Mouse (Mus musculus) stomach, embryonic 14.5 days (tissue): ENCODE results near the gene 0610009B22Rik. TPM values are rescaled to one million over a fixed set of nuclear protein-coding genes. Genes with fewer than 3 reads are reported as not detected.
A peak's percentile ranks its signal among the peaks of the same experiment; 100 is the strongest.

Source experiments
- ATAC-seq: fragments of 200-750 bp; cut with Nextera tagmentation; 2 replicates; pipeline ENCODE4 v1.8.0; 2017; ENCODE audit warnings: low read depth, moderate TSS enrichment; ENCODE audit not compliant: insufficient number of reproducible peaks, insufficient read depth, low FRiP score
- H3K27ac ChIP-seq: fragments of 300-500 bp; sonication (generic); 2 replicates; pipeline ENCODE4 v1.5.1; 2014; ENCODE audit warnings: mild to moderate bottlenecking, low read length, moderate library complexity, mixed read lengths
- H3K27me3 ChIP-seq: fragments of 300-500 bp; sonication (generic); 2 replicates; pipeline ENCODE4 v1.6.1; 2014; ENCODE audit warnings: low read length, control low read depth, mixed read lengths; ENCODE audit not compliant: control insufficient read depth, insufficient read depth
- H3K36me3 ChIP-seq: fragments of 300-500 bp; sonication (generic); 2 replicates; pipeline ENCODE4 v1.6.1; 2014; ENCODE audit warnings: mild to moderate bottlenecking, control low read depth, low read length, moderate library complexity, mixed read lengths; ENCODE audit not compliant: control insufficient read depth, insufficient read depth
- H3K4me1 ChIP-seq: fragments of 300-500 bp; sonication (generic); 2 replicates; pipeline ENCODE4 v1.6.1; 2014; ENCODE audit warnings: low read length, control low read depth, mixed read lengths; ENCODE audit not compliant: control insufficient read depth, insufficient read depth
- H3K4me2 ChIP-seq: fragments of 300-500 bp; sonication (generic); replicated peaks from 2 replicates; pipeline ENCODE4 v1.6.1; 2014; ENCODE audit warnings: low read depth, low read length, control low read depth
- H3K4me3 ChIP-seq: fragments of 300-500 bp; sonication (generic); 2 replicates; pipeline ENCODE4 v1.5.1; 2014; ENCODE audit warnings: low read depth, low read length, control low read depth
- H3K9ac ChIP-seq: fragments of 300-500 bp; sonication (generic); replicated peaks from 2 replicates; pipeline ENCODE4 v1.6.1; 2014; ENCODE audit warnings: low read depth, mild to moderate bottlenecking, control low read depth, low read length, moderate library complexity, mixed read lengths
- H3K9me3 ChIP-seq: fragments of 300-500 bp; sonication (generic); 2 replicates; pipeline ENCODE4 v1.6.1; 2016; ENCODE audit warnings: low read depth, low read length, control low read depth; ENCODE audit not compliant: control insufficient read depth
- WGBS: fragments of 180-500 bp; shearing (Covaris S2); extraction: QIAGEN DNeasy Blood & Tissue Kit; methylation state at CpG from one replicate; pipeline ENCODE4 v1.1.7; 2014; 5-methylcytosine and 5-hydroxymethylcytosine counted together
- polyA plus RNA-seq: library from polyadenylated mRNA; unstranded; fragments of >200 nt; fragmentation: Nextera tagmentation; extraction: Ambion mirVana; gene quantifications from 2 replicates; pipeline ENCODE4 v1.2.1, GENCODE M21; 2014

0610009B22Rik gene
- polyA plus RNA-seq, 1 experiment from 2014 or later = 78.1 TPM

DNA sequence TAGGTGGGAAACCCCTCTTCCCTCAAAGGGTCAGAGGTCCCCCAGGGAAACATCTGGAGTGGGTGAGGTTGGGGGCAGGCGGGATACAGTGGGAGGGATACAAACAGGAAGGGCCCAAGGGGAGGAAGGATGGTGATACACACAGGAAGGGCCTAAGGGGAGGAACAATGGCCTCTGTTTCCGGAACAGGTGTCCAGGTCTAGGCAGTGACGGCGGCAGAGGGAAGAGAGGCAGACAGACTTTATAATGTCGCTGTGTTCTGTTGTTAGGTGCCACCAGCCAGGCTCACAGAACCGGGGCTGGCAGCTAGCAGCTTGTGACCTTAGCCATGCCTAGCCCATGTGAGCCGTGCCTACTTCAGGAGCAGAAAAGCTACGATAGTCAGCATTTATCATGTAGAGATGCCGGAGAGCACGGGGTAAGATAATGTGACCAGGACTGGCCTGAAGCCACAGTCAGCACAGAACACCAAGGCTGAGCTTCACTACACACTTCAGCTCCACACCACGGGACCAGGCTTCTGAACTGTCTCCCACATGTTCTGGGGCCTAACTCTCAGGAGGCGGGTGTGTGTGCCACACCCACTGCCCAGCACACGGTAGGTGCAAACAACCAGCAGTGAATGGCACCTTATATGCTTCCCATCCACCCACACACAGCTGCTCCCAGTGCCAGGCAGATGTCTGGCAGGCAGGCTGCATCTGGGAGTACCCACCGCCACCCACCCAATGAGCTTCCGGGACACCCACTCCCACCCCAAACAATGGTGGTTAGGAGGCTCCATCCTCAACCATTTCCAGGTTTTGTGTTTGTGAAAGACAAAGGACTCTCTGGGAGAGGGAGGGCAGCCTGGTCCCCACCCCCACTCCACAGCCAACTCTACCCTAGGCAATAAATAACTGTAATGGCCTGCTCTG lies 41.7 kb downstream of the 0610009B22Rik start:
- H3K4me3 ChIP-seq = no peak overlapping the region
- H3K27ac ChIP-seq = peak overlapping the region; percentile 49; the same call in 1 of the 2 replicates
- H3K9ac ChIP-seq = no peak overlapping the region
- no peak overlapping the region for H3K4me2 ChIP-seq
- H3K36me3 ChIP-seq = no peaks in the 10 kb centered on the region; the same call in 1 of the 2 replicates
- ATAC-seq = no peak
- peaks cover 14% of the 10 kb centered on the region for H3K4me1 ChIP-seq
- 66% methylated on average over 15 of the region's 15 CpGs for WGBS
- H3K27me3 ChIP-seq = no peaks in the 10 kb centered on the region
- no peaks in the 10 kb centered on the region for H3K9me3 ChIP-seq

DNA sequence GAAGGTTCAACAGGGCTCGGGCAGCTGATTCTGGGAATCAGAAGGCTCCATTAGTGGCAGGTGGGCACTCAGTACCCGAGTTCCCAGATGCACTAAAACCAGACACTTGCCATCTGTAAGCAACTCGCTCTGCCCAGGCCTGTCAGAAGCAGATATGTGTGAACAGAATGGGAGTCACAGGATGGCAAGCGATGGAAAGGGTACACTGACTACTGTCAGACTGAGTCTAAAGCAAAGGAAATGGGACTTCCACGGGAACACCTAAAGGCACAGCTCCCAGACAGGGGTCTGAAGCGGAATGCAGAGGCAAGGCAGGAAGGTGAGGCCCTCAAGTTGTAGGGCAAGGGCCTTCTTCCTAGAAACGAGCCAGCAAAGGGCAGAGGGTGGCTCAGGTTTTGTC lies 42.4 kb downstream of the 0610009B22Rik start:
- H3K9ac ChIP-seq = no peak overlapping the region

DNA sequence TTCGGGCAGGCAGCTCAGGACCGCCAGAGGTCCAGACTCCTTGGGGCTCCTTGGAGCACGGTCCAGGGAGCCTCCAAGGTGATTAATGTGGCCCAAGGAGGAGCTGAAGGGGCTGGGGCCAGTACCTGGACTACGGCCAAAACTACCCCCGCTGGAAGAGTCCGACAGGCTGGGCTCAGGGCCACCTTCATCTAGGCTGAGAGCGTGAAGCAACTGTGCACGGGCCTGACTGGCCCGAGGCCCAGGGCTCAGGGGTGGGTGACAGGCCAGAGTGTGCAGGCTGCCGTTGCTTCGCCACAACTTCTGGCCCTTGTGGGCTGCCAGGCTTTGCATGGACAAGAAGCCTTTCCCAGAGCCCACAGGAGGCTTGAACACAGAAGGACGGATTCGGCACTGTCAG lies 43.4 kb downstream of the 0610009B22Rik start:
- ATAC-seq = no peak
- H3K4me3 ChIP-seq = no peak overlapping the region
- no peaks in the 10 kb centered on the region; the same call in 1 of the 2 replicates for H3K36me3 ChIP-seq
- peaks cover 14% of the 10 kb centered on the region for H3K4me1 ChIP-seq
- H3K4me2 ChIP-seq = no peak overlapping the region
- H3K9me3 ChIP-seq = no peaks in the 10 kb centered on the region
- WGBS = 67% methylated on average over 13 of the region's 13 CpGs
- no peaks in the 10 kb centered on the region for H3K27me3 ChIP-seq
- no peak overlapping the region; the same call in 1 of the 2 replicates for H3K27ac ChIP-seq
- 0 out of 2 replicates have a peak overlapping the region, but pooled peaks have one; percentile 3 for H3K9ac ChIP-seq

More for the DNA sequence above, 42.4 kb downstream of the 0610009B22Rik start:
- no peaks in the 10 kb centered on the region for H3K27me3 ChIP-seq
- H3K36me3 ChIP-seq = no peaks in the 10 kb centered on the region; the same call in 1 of the 2 replicates
- no peak overlapping the region for H3K4me2 ChIP-seq
- H3K4me1 ChIP-seq = peaks cover 14% of the 10 kb centered on the region
- no peak overlapping the region for H3K4me3 ChIP-seq
- no peak for ATAC-seq
- peak overlapping the region; percentile 39; the same call in 1 of the 2 replicates for H3K27ac ChIP-seq
- WGBS = 75% methylated on average over 7 of the region's 7 CpGs
- no peaks in the 10 kb centered on the region for H3K9me3 ChIP-seq

DNA sequence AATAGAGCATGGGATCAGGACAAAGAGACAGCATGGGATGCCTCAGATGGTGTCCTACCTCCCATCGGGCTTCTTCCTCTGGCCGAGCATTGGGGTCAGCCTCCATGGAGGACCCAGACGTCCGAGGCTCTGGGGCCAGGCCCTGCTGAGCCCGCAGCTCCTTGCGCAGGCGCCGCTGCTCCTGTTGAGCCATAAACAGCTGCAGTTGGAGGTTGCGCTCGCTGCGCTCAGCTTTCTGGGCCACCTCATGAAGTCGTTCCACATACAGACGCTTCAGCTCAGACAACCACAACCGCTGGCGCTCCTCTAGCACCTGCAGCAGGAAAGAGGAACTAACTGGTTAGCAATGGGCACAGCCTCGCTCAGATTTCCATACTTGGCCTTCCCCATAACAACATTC lies 44.5 kb downstream of the 0610009B22Rik start:
- Histone ChIP-seq H3K4me1 (peaks cover 10% of the 10 kb centered on the region), H3K27me3 (no peaks in the 10 kb centered on the region), H3K4me3 (no peak overlapping the region), H3K36me3 (no peaks in the 10 kb centered on the region; the same call in 1 of the 2 replicates), H3K9ac (no peak overlapping the region), H3K4me2 (no peak overlapping the region), H3K27ac (no peak overlapping the region), H3K9me3 (no peaks in the 10 kb centered on the region)
- no peak for ATAC-seq
- 89% methylated on average over 16 of the region's 16 CpGs for WGBS

DNA sequence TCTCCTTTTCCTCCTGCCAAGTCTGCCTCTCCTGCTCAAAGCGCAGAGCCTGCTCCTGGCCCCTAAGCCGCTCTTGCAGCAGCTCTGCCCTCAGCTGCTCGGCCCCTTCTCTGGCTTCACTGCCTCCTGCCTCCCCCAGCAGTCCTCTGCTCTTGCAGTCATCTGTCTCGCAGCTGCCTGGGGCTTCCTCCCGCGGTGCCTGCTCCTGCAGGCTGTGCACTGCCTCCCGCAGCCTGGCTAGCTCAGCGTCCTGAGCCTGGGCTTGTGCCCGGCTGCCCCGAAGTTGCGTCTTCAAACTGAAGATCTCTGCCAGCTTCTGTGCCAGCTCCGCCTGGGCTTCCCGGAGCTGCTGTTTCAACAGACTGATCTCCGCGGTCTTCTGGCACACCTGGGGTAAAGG lies 44.9 kb downstream of the 0610009B22Rik start:
- no peak overlapping the region for H3K4me2 ChIP-seq
- H3K9me3 ChIP-seq = no peaks in the 10 kb centered on the region
- 51% methylated on average over 15 of the region's 15 CpGs for WGBS
- no peaks in the 10 kb centered on the region; the same call in 1 of the 2 replicates for H3K36me3 ChIP-seq
- no peak overlapping the region for H3K9ac ChIP-seq
- ATAC-seq = no peak
- H3K4me3 ChIP-seq = no peak overlapping the region
- H3K27me3 ChIP-seq = no peaks in the 10 kb centered on the region
- peaks cover 7% of the 10 kb centered on the region for H3K4me1 ChIP-seq
- H3K27ac ChIP-seq = no peak overlapping the region

DNA sequence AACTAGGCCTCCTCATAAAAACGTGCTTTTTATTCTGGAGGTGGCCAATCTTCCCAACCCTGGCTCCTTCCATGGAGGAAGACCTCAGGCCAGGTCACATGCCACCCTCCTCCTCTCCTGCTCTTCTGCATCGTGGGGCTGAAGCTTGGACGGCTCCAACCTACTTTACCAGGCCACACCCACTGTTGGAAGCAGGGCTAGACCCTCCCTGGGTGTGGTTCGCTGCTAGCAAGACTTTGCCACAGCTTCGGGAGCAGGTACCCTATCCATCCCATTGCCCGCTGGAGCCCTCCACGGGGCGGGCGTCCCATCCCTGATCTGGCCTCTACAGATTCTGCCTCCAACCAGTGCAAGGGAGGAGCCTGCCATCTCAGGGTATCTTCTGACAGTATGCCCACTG lies 45.5 kb downstream of the 0610009B22Rik start:
- H3K27ac ChIP-seq = no peak overlapping the region
- ATAC-seq = no peak

DNA sequence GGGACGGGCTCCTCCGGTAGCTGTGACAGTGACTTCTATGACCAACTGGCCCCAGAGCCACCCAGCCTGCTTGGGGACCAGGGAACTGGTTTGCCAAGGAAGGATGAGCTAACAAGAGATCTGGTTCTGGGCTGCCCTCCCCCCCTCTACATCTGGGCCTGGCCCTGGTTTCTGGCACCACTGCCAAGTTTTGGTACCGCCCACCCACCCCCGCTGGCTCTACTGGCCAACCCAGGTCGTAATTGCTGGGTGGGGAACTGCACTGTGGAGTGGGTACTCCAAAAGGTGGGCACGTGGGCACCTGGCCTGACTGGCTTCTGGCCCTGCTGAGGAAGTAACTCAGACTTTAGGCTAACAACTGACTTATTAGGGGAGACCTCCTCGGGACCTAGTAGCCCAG lies 47.9 kb downstream of the 0610009B22Rik start:
- H3K27ac ChIP-seq = no peak overlapping the region

More for the DNA sequence above, 45.5 kb downstream of the 0610009B22Rik start:
- Histone ChIP-seq H3K27me3 (no peaks in the 10 kb centered on the region), H3K4me1 (peaks cover 2% of the 10 kb centered on the region), H3K36me3 (no peaks in the 10 kb centered on the region; the same call in 1 of the 2 replicates), H3K4me3 (no peak overlapping the region), H3K4me2 (no peak overlapping the region), H3K9me3 (no peaks in the 10 kb centered on the region), H3K9ac (no peak overlapping the region)
- 68% methylated on average over 9 of the region's 9 CpGs for WGBS

DNA sequence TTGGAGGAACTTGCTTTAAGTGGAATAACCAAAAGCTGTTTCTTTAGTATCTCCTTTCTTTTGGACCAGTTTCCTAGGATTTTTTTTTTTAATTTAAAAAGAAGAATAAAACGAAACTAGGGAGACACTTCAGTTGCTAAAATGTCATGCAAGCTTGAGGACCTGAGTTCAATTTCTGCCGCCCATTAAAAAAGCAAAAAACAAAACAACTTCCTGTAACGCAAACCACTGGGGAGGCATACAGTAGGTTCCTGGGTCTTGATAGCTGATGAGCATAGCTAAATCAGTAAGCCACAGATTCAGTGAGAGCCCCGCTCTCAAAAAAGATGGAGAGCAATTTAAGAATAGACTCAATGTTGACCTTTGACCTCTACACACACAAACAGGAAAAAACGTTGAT lies 50.2 kb downstream of the 0610009B22Rik start:
- H3K36me3 ChIP-seq = no peaks in the 10 kb centered on the region
- no peak for ATAC-seq
- 0 out of 2 replicates have a peak overlapping the region, but pooled peaks have one; percentile 13 for H3K27ac ChIP-seq
- H3K4me2 ChIP-seq = peak overlapping the region; percentile 33
- no peaks in the 10 kb centered on the region for H3K27me3 ChIP-seq
- no peak overlapping the region for H3K4me3 ChIP-seq
- H3K4me1 ChIP-seq = peaks cover 10% of the 10 kb centered on the region; the same call in 1 of the 2 replicates
- no peak overlapping the region for H3K9ac ChIP-seq
- WGBS = 66% methylated on average over 5 of the region's 5 CpGs
- H3K9me3 ChIP-seq = no peaks in the 10 kb centered on the region

More for the DNA sequence above, 47.9 kb downstream of the 0610009B22Rik start:
- no peaks in the 10 kb centered on the region for H3K27me3 ChIP-seq
- WGBS = 76% methylated on average over 7 of the region's 7 CpGs
- no peaks in the 10 kb centered on the region for H3K9me3 ChIP-seq
- no peak overlapping the region for H3K9ac ChIP-seq
- H3K4me2 ChIP-seq = no peak overlapping the region
- no peaks in the 10 kb centered on the region; the same call in 1 of the 2 replicates for H3K36me3 ChIP-seq
- 0 out of 2 replicates have a peak, but pooled peaks cover 3% of the 10 kb centered on the region for H3K4me1 ChIP-seq
- no peak for ATAC-seq
- no peak overlapping the region for H3K4me3 ChIP-seq
